Mouse (Mus musculus): ENCODE data around the gene Acvrl1.

- TF ChIP-seq CTCF (IDR thresholded peaks at IDR 0.05; ENCODE audit: control insufficient read depth, insufficient read depth, insufficient replicate concordance, low read depth, low read length) (no peak), POLR2A (IDR thresholded peaks at IDR 0.05; ENCODE audit: control insufficient read depth, low read depth, low read length) (no peak)
Measured at GRCm38 (mm10) chr15:101086956-101087355, 41.4 kb upstream of the Acvrl1 start.

Measured in testis, adult 2 months (tissue).